Mouse (Mus musculus) intestine, embryonic 14.5 days (tissue): ENCODE measurements at regions not wholly inside any gene's neighbourhood (a gene's known extent, or its start where the extent isn't known, plus 50 kb on each side); places are given as distances from the start of the nearest gene placed in this dataset.

ENCODE experiments used
- ATAC-seq: fragments of 200-750 bp; cut with Nextera tagmentation; replicated peaks from 2 replicates; pipeline ENCODE4 v1.8.0; 2017; ENCODE audit warnings: low read depth, moderate number of reproducible peaks, moderate TSS enrichment, moderate library complexity; ENCODE audit not compliant: low FRiP score, low TSS enrichment
- DNase-seq: peaks from one replicate; pipeline ENCODE4 v3.0.0-alpha.2; 2018; ENCODE audit warnings: low spot score
- H3K27ac ChIP-seq: fragments of 300-500 bp; sonication (generic); 2 replicates; pipeline ENCODE4 v1.5.1; 2014; ENCODE audit warnings: low read depth, mild to moderate bottlenecking, control low read depth
- H3K27me3 ChIP-seq: fragments of 300-500 bp; sonication (generic); replicated peaks from 2 replicates; pipeline ENCODE4 v1.6.1; 2014; ENCODE audit warnings: low read length, control low read depth; ENCODE audit not compliant: control insufficient read depth, insufficient read depth
- H3K36me3 ChIP-seq: fragments of 300-500 bp; sonication (generic); 2 replicates; pipeline ENCODE4 v1.6.1; 2014; ENCODE audit warnings: low read length, control low read depth; ENCODE audit not compliant: control insufficient read depth, insufficient read depth
- H3K4me1 ChIP-seq: fragments of 300-500 bp; sonication (generic); replicated peaks from 2 replicates; pipeline ENCODE4 v1.6.1; 2014; ENCODE audit warnings: low read length, control low read depth, mixed read lengths; ENCODE audit not compliant: control insufficient read depth, insufficient read depth
- H3K4me2 ChIP-seq: fragments of 300-500 bp; sonication (generic); 2 replicates; pipeline ENCODE4 v1.6.1; 2014; ENCODE audit warnings: low read length
- H3K4me3 ChIP-seq: fragments of 300-500 bp; sonication (generic); 2 replicates; pipeline ENCODE4 v1.5.1; 2014; ENCODE audit warnings: low read depth, low read length, control low read depth, mixed read lengths
- H3K9ac ChIP-seq: fragments of 300-500 bp; sonication (generic); 2 replicates; pipeline ENCODE4 v1.6.1; 2014; ENCODE audit warnings: mild to moderate bottlenecking, low read length
- H3K9me3 ChIP-seq: fragments of 300-500 bp; sonication (generic); 2 replicates; pipeline ENCODE4 v1.6.1; 2016; ENCODE audit warnings: low read length, control low read depth; ENCODE audit not compliant: control insufficient read depth
- WGBS: fragments of 180-500 bp; shearing (Covaris S2); extraction: QIAGEN DNeasy Blood & Tissue Kit; methylation state at CpG from one replicate; pipeline ENCODE4 v1.1.7; 2014; 5-methylcytosine and 5-hydroxymethylcytosine counted together

GRCm38 (mm10) chr4:7312160-7312559 is 926.7 kb downstream of the Car8 start:
- DNase-seq, result no peak
- no peaks in the 10 kb centered on the region for H3K9me3 ChIP-seq
- H3K9ac ChIP-seq, result no peak overlapping the region
- no peak overlapping the region for H3K27ac ChIP-seq
- WGBS, result 66% methylated on average over 1 of the region's 1 CpGs
- H3K36me3 ChIP-seq, result no peaks in the 10 kb centered on the region
- H3K27me3 ChIP-seq, result no peaks in the 10 kb centered on the region
- no peaks in the 10 kb centered on the region for H3K4me1 ChIP-seq
- ATAC-seq, result no peak; the same call in 1 of the 2 replicates
- H3K4me2 ChIP-seq, result no peak overlapping the region
- no peak overlapping the region for H3K4me3 ChIP-seq

GRCm38 (mm10) chr4:7269047-7269446 is 969.8 kb downstream of the Car8 start:
- H3K4me3 ChIP-seq, result no peak overlapping the region
- H3K9me3 ChIP-seq, result no peaks in the 10 kb centered on the region
- no peaks in the 10 kb centered on the region for H3K27me3 ChIP-seq
- H3K4me1 ChIP-seq, result no peaks in the 10 kb centered on the region
- WGBS, result 74% methylated on average over 4 of the region's 4 CpGs
- no peaks in the 10 kb centered on the region for H3K36me3 ChIP-seq
- H3K4me2 ChIP-seq, result no peak overlapping the region
- H3K9ac ChIP-seq, result no peak overlapping the region
- no peak overlapping the region for H3K27ac ChIP-seq
- DNase-seq (no peak), ATAC-seq (no peak)

- 80% methylated on average over 2 of the region's 2 CpGs for WGBS
- Histone ChIP-seq H3K4me1 (no peaks in the 10 kb centered on the region), H3K27ac (no peak overlapping the region), H3K9me3 (no peaks in the 10 kb centered on the region), H3K4me3 (no peak overlapping the region), H3K4me2 (no peak overlapping the region), H3K27me3 (no peaks in the 10 kb centered on the region), H3K9ac (no peak overlapping the region), H3K36me3 (no peaks in the 10 kb centered on the region)
- no peak for ATAC-seq
- no peak for DNase-seq
Measured at GRCm38 (mm10) chr4:7256486-7256885, 982.4 kb downstream of the Car8 start.

GRCm38 (mm10) chr4:7253616-7254015 is 985.2 kb downstream of the Car8 start:
- H3K9ac ChIP-seq, result no peak overlapping the region
- H3K9me3 ChIP-seq, result no peaks in the 10 kb centered on the region
- no peak overlapping the region for H3K4me3 ChIP-seq
- no peak overlapping the region for H3K4me2 ChIP-seq
- no peak overlapping the region for H3K27ac ChIP-seq
- no peaks in the 10 kb centered on the region for H3K36me3 ChIP-seq
- DNase-seq (no peak), ATAC-seq (no peak)
- WGBS, result 42% methylated on average over 2 of the region's 2 CpGs
- no peaks in the 10 kb centered on the region for H3K4me1 ChIP-seq
- H3K27me3 ChIP-seq, result no peaks in the 10 kb centered on the region

DNA sequence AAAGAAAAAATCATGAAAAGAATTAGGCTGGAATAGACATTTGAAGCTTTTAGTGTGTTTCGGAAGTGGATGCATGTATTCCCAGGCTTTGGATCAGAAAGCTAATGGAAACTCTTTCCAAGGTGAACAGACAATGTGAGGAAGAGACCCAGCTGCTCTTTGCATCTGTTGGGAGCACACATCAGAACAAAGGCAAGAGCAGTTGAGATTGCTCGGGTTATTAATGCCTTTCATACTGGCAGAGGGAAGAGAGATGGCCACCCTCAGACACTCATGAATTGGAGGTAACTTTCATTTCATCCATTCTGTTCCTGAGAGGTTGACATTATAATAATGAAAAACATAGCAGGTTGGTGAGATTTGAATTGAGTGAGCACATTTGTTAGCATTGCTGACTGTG is 987.2 kb downstream of the Car8 start:
- H3K27ac ChIP-seq, result no peak overlapping the region
- H3K4me2 ChIP-seq, result no peak overlapping the region
- 92% methylated on average over 2 of the region's 2 CpGs for WGBS
- no peaks in the 10 kb centered on the region for H3K36me3 ChIP-seq
- no peaks in the 10 kb centered on the region for H3K9me3 ChIP-seq
- H3K9ac ChIP-seq, result no peak overlapping the region
- H3K4me1 ChIP-seq, result no peaks in the 10 kb centered on the region
- DNase-seq (no peak), ATAC-seq (no peak)
- no peak overlapping the region for H3K4me3 ChIP-seq
- no peaks in the 10 kb centered on the region for H3K27me3 ChIP-seq

DNA sequence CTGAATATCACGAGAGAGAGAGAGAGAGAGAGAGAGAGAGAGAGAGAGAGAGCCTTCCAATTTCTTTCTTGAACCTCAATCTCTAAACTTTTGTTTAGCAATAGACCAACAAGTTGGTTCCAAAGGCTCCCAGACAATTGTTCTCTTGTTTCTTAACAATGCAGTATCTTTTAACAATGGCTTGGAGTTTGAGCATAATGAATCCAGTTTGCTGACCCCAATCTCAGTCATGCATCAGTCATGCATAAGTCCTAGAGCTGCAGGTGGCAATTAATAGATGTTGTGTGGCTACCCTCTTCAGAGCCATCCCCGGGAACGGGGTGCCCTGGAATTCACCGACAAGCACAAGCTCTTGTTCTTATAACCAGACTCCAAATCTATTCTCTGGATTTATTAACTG is 991.0 kb downstream of the Car8 start:
- whole genome bisulfite sequencing, result 80% methylated on average over 4 of the region's 4 CpGs
- Histone ChIP-seq H3K4me2 (no peak overlapping the region), H3K9ac (no peak overlapping the region), H3K27ac (no peak overlapping the region), H3K4me3 (no peak overlapping the region), H3K27me3 (no peaks in the 10 kb centered on the region), H3K9me3 (no peaks in the 10 kb centered on the region), H3K4me1 (no peaks in the 10 kb centered on the region), H3K36me3 (no peaks in the 10 kb centered on the region)
- DNase-seq (no peak), ATAC-seq (no peak)

GRCm38 (mm10) chr4:7247244-7247643 is 991.6 kb downstream of the Car8 start:
- no peak for DNase-seq
- Histone ChIP-seq H3K36me3 (no peaks in the 10 kb centered on the region), H3K9me3 (no peaks in the 10 kb centered on the region), H3K27me3 (no peaks in the 10 kb centered on the region), H3K4me1 (no peaks in the 10 kb centered on the region), H3K27ac (no peak overlapping the region), H3K4me3 (no peak overlapping the region), H3K9ac (no peak overlapping the region), H3K4me2 (no peak overlapping the region)
- no peak for ATAC-seq
- 80% methylated on average over 4 of the region's 4 CpGs for WGBS

DNA sequence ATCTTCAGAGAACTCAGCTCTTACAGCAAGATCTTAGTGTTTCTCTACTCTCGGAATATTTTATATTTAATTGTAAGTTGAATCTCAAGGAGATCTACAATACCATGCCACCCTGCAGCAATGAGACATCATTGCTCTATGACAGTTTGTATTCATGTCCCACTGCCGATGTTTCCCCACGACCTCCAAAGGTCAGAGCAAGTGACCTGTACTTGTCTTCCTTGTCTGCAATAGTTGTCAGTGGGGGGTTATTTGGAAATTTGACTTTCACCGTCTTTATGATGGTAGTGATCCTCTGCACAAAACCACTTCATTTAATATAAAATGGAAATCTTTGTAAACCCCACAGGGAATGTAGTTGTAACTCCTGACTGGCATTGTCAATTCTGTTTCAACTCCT is 992.0 kb downstream of the Car8 start:
- Histone ChIP-seq H3K4me3 (no peak overlapping the region), H3K4me1 (no peaks in the 10 kb centered on the region), H3K4me2 (no peak overlapping the region), H3K27ac (no peak overlapping the region), H3K9me3 (no peaks in the 10 kb centered on the region), H3K9ac (no peak overlapping the region), H3K27me3 (no peaks in the 10 kb centered on the region), H3K36me3 (no peaks in the 10 kb centered on the region)
- ATAC-seq (no peak), DNase-seq (no peak)
- WGBS, result 85% methylated on average over 4 of the region's 4 CpGs

DNA sequence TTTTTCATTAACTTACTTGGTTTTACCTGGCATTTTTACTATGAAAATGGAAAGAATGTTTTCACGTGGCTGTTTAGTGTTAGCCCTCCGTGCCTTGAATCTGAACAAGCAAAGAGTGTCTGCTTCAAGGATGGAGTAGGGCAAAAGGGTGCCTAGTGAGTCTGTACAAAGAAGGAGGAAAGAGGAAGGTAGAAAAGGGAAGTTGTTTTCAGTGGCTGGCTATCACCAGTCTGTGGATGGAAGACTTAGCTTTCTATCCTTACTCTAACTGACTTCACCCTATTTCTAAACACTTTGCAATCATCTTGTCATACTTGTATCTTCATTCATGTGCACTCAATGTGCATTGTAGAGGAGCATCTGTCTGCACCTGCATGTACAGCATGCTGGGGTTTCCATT is 993.2 kb downstream of the Car8 start:
- H3K36me3 ChIP-seq, result no peaks in the 10 kb centered on the region
- ATAC-seq, result no peak
- WGBS, result 88% methylated on average over 2 of the region's 2 CpGs
- H3K4me1 ChIP-seq, result no peaks in the 10 kb centered on the region
- no peak overlapping the region for H3K4me3 ChIP-seq
- H3K27me3 ChIP-seq, result no peaks in the 10 kb centered on the region
- H3K9me3 ChIP-seq, result no peaks in the 10 kb centered on the region
- DNase-seq, result no peak
- H3K27ac ChIP-seq, result no peak overlapping the region
- no peak overlapping the region for H3K9ac ChIP-seq
- no peak overlapping the region for H3K4me2 ChIP-seq
